Comparison of ENCODE assay signal across 15 mouse cellular contexts in the genomic region with DNA sequence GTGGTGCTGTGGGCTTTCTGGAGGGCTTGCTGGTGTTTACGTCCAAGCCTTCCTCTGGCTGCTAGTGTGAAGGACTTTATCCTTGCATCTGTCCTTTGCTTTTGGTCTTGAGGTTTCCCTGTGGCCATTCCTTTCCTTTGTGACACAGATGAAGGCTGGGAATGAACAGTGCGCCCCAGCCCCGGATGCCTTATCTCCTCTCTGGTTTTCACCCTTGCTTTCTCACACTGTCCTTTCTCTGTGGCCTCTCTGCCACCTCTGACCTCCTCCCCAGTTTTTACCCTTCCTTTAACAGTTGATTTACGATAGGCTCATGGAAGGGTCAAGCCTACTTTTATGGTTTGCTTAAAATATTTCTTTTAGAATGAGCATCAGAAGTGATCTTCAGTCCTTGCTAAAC. TPM values are rescaled to one million over a fixed set of nuclear protein-coding genes. Genes with fewer than 3 reads are reported as not detected.
DNase-seq lines count a peak whose midpoint lies in the region; ATAC-seq and TF ChIP-seq lines count a peak whose summit lies in the region.
"Had no signal": no experiment of that assay in that cellular context is flagged by ENCODE, and none has a peak within 500 bp of the region (broad histone marks: within the 10 kb centered on the region; RNA-seq: fewer than 3 reads in every experiment).

No protein-coding gene starts in this region.

- H3K27ac ChIP-seq in hindbrain, embryonic 10.5 days: peak overlapping the region; percentile 59
- no peak overlapping the region for H3K27ac ChIP-seq in hindbrain, embryonic 12.5 days
- no peak overlapping the region for H3K27ac ChIP-seq in neural tube, embryonic 15.5 days (replicated peaks)
- H3K27ac ChIP-seq in intestine, postnatal 0 days (ENCODE audit: low read depth, low read length): no peak overlapping the region
- H3K27ac ChIP-seq: kidney, postnatal 0 days; midbrain, embryonic 12.5 days had no signal

- no peak overlapping the region for H3K9ac ChIP-seq in hindbrain, embryonic 12.5 days
- H3K9ac ChIP-seq in neural tube, embryonic 15.5 days (replicated peaks): no peak overlapping the region
- H3K9ac ChIP-seq in intestine, postnatal 0 days (ENCODE audit: low read depth, low read length): no peak overlapping the region
- H3K9ac ChIP-seq: midbrain, embryonic 12.5 days had no signal

- H3K4me2 ChIP-seq in hindbrain, embryonic 12.5 days (replicated peaks): no peak overlapping the region
- H3K4me2 ChIP-seq in neural tube, embryonic 15.5 days: no peak overlapping the region
- no peak overlapping the region for H3K4me2 ChIP-seq in intestine, postnatal 0 days (replicated peaks; ENCODE audit: low read depth)
- H3K4me2 ChIP-seq: midbrain, embryonic 12.5 days had no signal

- H3K36me3 ChIP-seq in hindbrain, embryonic 10.5 days: no peaks in the 10 kb centered on the region
- no peaks in the 10 kb centered on the region for H3K36me3 ChIP-seq in hindbrain, embryonic 12.5 days
- H3K36me3 ChIP-seq in neural tube, embryonic 15.5 days: no peaks in the 10 kb centered on the region
- H3K36me3 ChIP-seq in intestine, postnatal 0 days (ENCODE audit: control insufficient read depth, insufficient read depth): no peaks in the 10 kb centered on the region
- H3K36me3 ChIP-seq: midbrain, embryonic 12.5 days had no signal

- no peak for DNase-seq in hindbrain, embryonic 10.5 days (ENCODE audit: low spot score)
- peak; percentile 54 for DNase-seq in neural tube, embryonic 10.5 days (ENCODE audit: extremely low spot score, low spot score)
- DNase-seq in kidney, postnatal 36 days: peak; percentile 33 to 44
- DNase-seq in spleen, postnatal 14 days (ENCODE audit: low spot score in 2 of 2): no peak
- DNase-seq: adrenal gland, postnatal 25 days; cerebellum, adult 9-10 months; gastrocnemius, postnatal 25 days; lung, adult 18-20 months; lung, postnatal 36 days had no signal

- peaks cover 2% of the 10 kb centered on the region; the same call in 1 of the 2 replicates for H3K9me3 ChIP-seq in hindbrain, embryonic 10.5 days
- peaks cover 3% of the 10 kb centered on the region; the same call in 1 of the 2 replicates for H3K9me3 ChIP-seq in hindbrain, embryonic 12.5 days (replicated peaks)
- peaks cover under 1% of the 10 kb centered on the region; the same call in 1 of the 2 replicates for H3K9me3 ChIP-seq in neural tube, embryonic 15.5 days (replicated peaks)
- H3K9me3 ChIP-seq in intestine, postnatal 0 days (ENCODE audit: control insufficient read depth): no peaks in the 10 kb centered on the region
- H3K9me3 ChIP-seq: midbrain, embryonic 12.5 days had no signal

- TF ChIP-seq CTCF in intestine, postnatal 0 days (IDR thresholded peaks at IDR 0.05; ENCODE audit: low read depth): no peak

- peaks cover 40% of the 10 kb centered on the region for H3K27me3 ChIP-seq in hindbrain, embryonic 10.5 days (ENCODE audit: insufficient read depth, poor library complexity, severe bottlenecking)
- H3K27me3 ChIP-seq in hindbrain, embryonic 12.5 days: 0 out of 2 replicates have a peak, but pooled peaks cover 8% of the 10 kb centered on the region
- 0 out of 2 replicates have a peak, but pooled peaks cover 3% of the 10 kb centered on the region for H3K27me3 ChIP-seq in neural tube, embryonic 15.5 days (replicated peaks)
- H3K27me3 ChIP-seq in intestine, postnatal 0 days (replicated peaks; ENCODE audit: control insufficient read depth, insufficient read depth, low read length): no peaks in the 10 kb centered on the region

- no peak for ATAC-seq in hindbrain, embryonic 12.5 days (ENCODE audit: low FRiP score)
- no peak for ATAC-seq in neural tube, embryonic 15.5 days (ENCODE audit: low FRiP score)
- no peak for ATAC-seq in intestine, postnatal 0 days
- ATAC-seq: hindbrain, embryonic 16.5 days had no signal

- H3K4me3 ChIP-seq in hindbrain, embryonic 10.5 days: no peak overlapping the region
- no peak overlapping the region for H3K4me3 ChIP-seq in hindbrain, embryonic 12.5 days
- no peak overlapping the region for H3K4me3 ChIP-seq in neural tube, embryonic 15.5 days (replicated peaks)
- no peak overlapping the region for H3K4me3 ChIP-seq in intestine, postnatal 0 days (ENCODE audit: low read depth, low read length)
- H3K4me3 ChIP-seq: midbrain, embryonic 12.5 days had no signal

- peaks cover 54% of the 10 kb centered on the region for H3K4me1 ChIP-seq in hindbrain, embryonic 10.5 days (replicated peaks)
- H3K4me1 ChIP-seq in hindbrain, embryonic 12.5 days: peaks cover 43% of the 10 kb centered on the region
- H3K4me1 ChIP-seq in neural tube, embryonic 15.5 days: peaks cover 29% of the 10 kb centered on the region
- no peaks in the 10 kb centered on the region for H3K4me1 ChIP-seq in intestine, postnatal 0 days (replicated peaks; ENCODE audit: control insufficient read depth, insufficient read depth, low read length)

- 39% methylated on average over 4 of the region's 4 CpGs for WGBS in hindbrain, embryonic 10.5 days
- 27% methylated on average over 4 of the region's 4 CpGs for WGBS in hindbrain, embryonic 12.5 days
- 15% methylated on average over 4 of the region's 4 CpGs for WGBS in neural tube, embryonic 15.5 days
- 32% methylated on average over 4 of the region's 4 CpGs for WGBS in intestine, postnatal 0 days

RNA-seq across cellular contexts. Expression of gene Gas1, which starts 53.2 kb away (rescaled TPM):
- 78.7 and 97.1 TPM in 2 replicates for polyA plus RNA-seq in hindbrain, embryonic 10.5 days (2016; fragmentation: Nextera tagmentation; extraction: Ambion mirVana)
- 159 and 173 TPM in 2 replicates for polyA plus RNA-seq in hindbrain, embryonic 12.5 days (2016; fragmentation: Nextera tagmentation; extraction: Ambion mirVana)
- polyA plus RNA-seq in neural tube, embryonic 15.5 days (2015; fragmentation: Nextera tagmentation; extraction: Ambion mirVana): 16.2 and 26.7 TPM in 2 replicates
- polyA plus RNA-seq in intestine, postnatal 0 days (2015; fragmentation: Nextera tagmentation; extraction: Ambion mirVana): 41.5 and 44.4 TPM in 2 replicates

Comparison
In these comparisons a context has a peak if more than half of its experiments do, and no peak if none do; other contexts are left out.
1. DNase-seq: peak in neural tube, embryonic 10.5 days (single experiment) and kidney, postnatal 36 days (2 of 2); none in hindbrain, embryonic 10.5 days (single experiment) and spleen, postnatal 14 days (0 of 2).